Mouse (Mus musculus) right cerebral cortex, postnatal 36 days (tissue): ENCODE results near the gene Siah3.

Experiments used
- DNase-seq, 2 experiments: peaks; one replicate each; pipeline ENCODE4 v3.0.0; 2022; ENCODE audit warnings: low spot score in 2 of 2, mixed read lengths in 1 of 2

The Siah3 gene

GRCm38 (mm10) chr14:75463171-75463570 lies 7.4 kb downstream of the Siah3 start:
- DNase-seq = no peak

- no peak for DNase-seq
Measured at GRCm38 (mm10) chr14:75468941-75469340, 13.2 kb downstream of the Siah3 start.

- DNase-seq = no peak
Measured at GRCm38 (mm10) chr14:75473061-75473930, 17.5 kb downstream of the Siah3 start.

GRCm38 (mm10) chr14:75475887-75476286 lies 20.1 kb downstream of the Siah3 start:
- no peak for DNase-seq

- no peak for DNase-seq
Measured at GRCm38 (mm10) chr14:75482231-75483175, 26.7 kb downstream of the Siah3 start.

- DNase-seq = no peak
Measured at GRCm38 (mm10) chr14:75483176-75483546, 27.4 kb downstream of the Siah3 start.

- no peak for DNase-seq
Measured at GRCm38 (mm10) chr14:75487932-75488331, 32.1 kb downstream of the Siah3 start.

GRCm38 (mm10) chr14:75493555-75494194 lies 37.9 kb downstream of the Siah3 start:
- DNase-seq = no peak

GRCm38 (mm10) chr14:75494926-75495325 lies 39.1 kb downstream of the Siah3 start:
- no peak for DNase-seq

- no peak for DNase-seq
Measured at GRCm38 (mm10) chr14:75501501-75501990, 45.8 kb downstream of the Siah3 start.

GRCm38 (mm10) chr14:75502446-75502845 lies 46.7 kb downstream of the Siah3 start:
- DNase-seq = no peak

GRCm38 (mm10) chr14:75504255-75504654 lies 48.5 kb downstream of the Siah3 start:
- DNase-seq = no peak

GRCm38 (mm10) chr14:75505126-75505840 lies 49.5 kb downstream of the Siah3 start:
- no peak for DNase-seq

GRCm38 (mm10) chr14:75506246-75506645 lies 50.5 kb downstream of the Siah3 start:
- DNase-seq = no peak

- DNase-seq = no peak
Measured at GRCm38 (mm10) chr14:75510125-75510524, 54.3 kb downstream of the Siah3 start.

GRCm38 (mm10) chr14:75512946-75513345 lies 57.2 kb downstream of the Siah3 start:
- DNase-seq = no peak

GRCm38 (mm10) chr14:75516161-75516560 lies 60.4 kb downstream of the Siah3 start:
- DNase-seq = no peak

- no peak for DNase-seq
Measured at GRCm38 (mm10) chr14:75516917-75517595, 61.3 kb downstream of the Siah3 start.

GRCm38 (mm10) chr14:75518196-75518887 lies 62.6 kb downstream of the Siah3 start:
- DNase-seq = no peak

GRCm38 (mm10) chr14:75518899-75519298 lies 63.1 kb downstream of the Siah3 start:
- DNase-seq = no peak
